Mouse (Mus musculus) CD8-positive naive resting alpha-beta T cell, adult 57 days (primary cell): ENCODE results near the gene Cdk5. TPM values are rescaled to one million over a fixed set of nuclear protein-coding genes. Genes with fewer than 3 reads are reported as not detected.

Source experiments
- total RNA-seq: library from RNA; stranded (reverse); gene quantifications from one replicate; pipeline ENCODE4 v1.2.4, GENCODE M21; 2023

The Cdk5 gene
- 29.1 TPM for total RNA-seq

GRCm38 (mm10) chr5:24423129-24424003 lies at the start of gene Cdk5, which contains the start of gene Slc4a2:
Gene Cdk5, minus strand, starts transcription at chr5:24423530.
Gene Slc4a2, plus strand, starts transcription at chr5:24423837.

GRCm38 (mm10) chr5:24452030-24452690 lies 28.8 kb upstream of the Cdk5 start, which contains the start of gene Agap3:
Gene Agap3, plus strand, starts transcription at chr5:24452177.

GRCm38 (mm10) chr5:24447624-24448298 lies 24.4 kb upstream of the Cdk5 start, which contains the start of gene Tmub1:
Gene Tmub1, minus strand, starts transcription at chr5:24447854.

GRCm38 (mm10) chr5:24444746-24445427 lies 21.6 kb upstream of the Cdk5 start, which contains the start of gene Fastk:
Gene Fastk, minus strand, starts transcription at chr5:24445287.

GRCm38 (mm10) chr5:24413042-24413693 lies 10.2 kb downstream of the Cdk5 start, which contains the start of gene Asic3:
Gene Asic3, plus strand, starts transcription at chr5:24413392.

GRCm38 (mm10) chr5:24393392-24393997 lies 29.8 kb downstream of the Cdk5 start, which contains the start of gene Abcb8:
Gene Abcb8, plus strand, starts transcription at chr5:24393663.

GRCm38 (mm10) chr5:24391864-24392263 lies 31.5 kb downstream of the Cdk5 start, which contains the start of gene Atg9b:
Gene Atg9b, minus strand, starts transcription at chr5:24392143.

Other genes starting within 250 kb of the Cdk5 start
- gene Kcnh2, start 71.9 kb downstream of the Cdk5 start, total RNA-seq = 5.1 TPM
- gene Nos3, start 58.7 kb downstream of the Cdk5 start, total RNA-seq = not detected
- gene Atg9b, start 31.4 kb downstream of the Cdk5 start, total RNA-seq = not detected
- gene Abcb8, start 29.9 kb downstream of the Cdk5 start, total RNA-seq = 19.0 TPM
- not detected for gene Asic3, start 10.1 kb downstream of the Cdk5 start, total RNA-seq
- 60.0 TPM for gene Slc4a2, start 307 bp upstream of the Cdk5 start, total RNA-seq
- gene Fastk, start 21.8 kb upstream of the Cdk5 start, total RNA-seq = 89.3 TPM
- gene Tmub1, start 24.3 kb upstream of the Cdk5 start, total RNA-seq = 21.2 TPM
- 92.4 TPM for gene Agap3, start 28.6 kb upstream of the Cdk5 start, total RNA-seq
- gene Gbx1, start 103.7 kb upstream of the Cdk5 start, total RNA-seq = not detected
- gene Asb10, start 117.4 kb upstream of the Cdk5 start, total RNA-seq = not detected
- gene 4931409K22Rik, start 133.3 kb upstream of the Cdk5 start, total RNA-seq = not detected
- gene Abcf2, start 153.9 kb upstream of the Cdk5 start, total RNA-seq = 41.3 TPM
- 37.3 TPM for gene Chpf2, start 163.2 kb upstream of the Cdk5 start, total RNA-seq
- gene Smarcd3, start 200.9 kb upstream of the Cdk5 start, total RNA-seq = not detected